Mouse (Mus musculus): ENCODE measurements at regions not wholly inside any gene's neighbourhood (a gene's known extent, or its start where the extent isn't known, plus 50 kb on each side); places are given as distances from the start of the nearest gene placed in this dataset.

- no peak for DNase-seq (ENCODE audit: low spot score in 2 of 2)
These were observed 183.1 kb upstream of the Adcy2 start for GRCm38 (mm10) chr13:69182478-69182877.

GRCm38 (mm10) chr13:69190661-69191060 lies 191.3 kb upstream of the Adcy2 start:
- no peak for DNase-seq (ENCODE audit: low spot score in 2 of 2)

DNA sequence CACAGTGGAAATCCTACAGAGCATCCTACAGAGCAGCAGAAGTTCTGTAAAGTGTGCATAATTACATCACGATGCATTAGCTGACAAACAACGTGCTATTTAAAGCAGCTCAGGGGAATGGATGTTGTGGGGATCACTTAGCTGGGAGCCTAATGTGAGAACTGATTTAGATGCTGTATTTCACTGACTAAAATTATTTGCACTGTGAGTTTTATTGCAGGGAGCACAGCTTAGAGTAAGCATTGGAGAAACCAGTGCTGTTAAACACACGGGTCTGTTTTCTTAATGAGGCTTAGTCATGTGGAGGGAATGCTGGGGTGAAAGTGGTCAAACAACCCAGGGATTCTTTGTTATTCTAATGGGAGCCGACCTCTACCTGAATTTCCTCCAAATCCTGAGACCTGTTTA lies 197.1 kb upstream of the Adcy2 start:
- no peak for DNase-seq (ENCODE audit: low spot score in 2 of 2)

DNA sequence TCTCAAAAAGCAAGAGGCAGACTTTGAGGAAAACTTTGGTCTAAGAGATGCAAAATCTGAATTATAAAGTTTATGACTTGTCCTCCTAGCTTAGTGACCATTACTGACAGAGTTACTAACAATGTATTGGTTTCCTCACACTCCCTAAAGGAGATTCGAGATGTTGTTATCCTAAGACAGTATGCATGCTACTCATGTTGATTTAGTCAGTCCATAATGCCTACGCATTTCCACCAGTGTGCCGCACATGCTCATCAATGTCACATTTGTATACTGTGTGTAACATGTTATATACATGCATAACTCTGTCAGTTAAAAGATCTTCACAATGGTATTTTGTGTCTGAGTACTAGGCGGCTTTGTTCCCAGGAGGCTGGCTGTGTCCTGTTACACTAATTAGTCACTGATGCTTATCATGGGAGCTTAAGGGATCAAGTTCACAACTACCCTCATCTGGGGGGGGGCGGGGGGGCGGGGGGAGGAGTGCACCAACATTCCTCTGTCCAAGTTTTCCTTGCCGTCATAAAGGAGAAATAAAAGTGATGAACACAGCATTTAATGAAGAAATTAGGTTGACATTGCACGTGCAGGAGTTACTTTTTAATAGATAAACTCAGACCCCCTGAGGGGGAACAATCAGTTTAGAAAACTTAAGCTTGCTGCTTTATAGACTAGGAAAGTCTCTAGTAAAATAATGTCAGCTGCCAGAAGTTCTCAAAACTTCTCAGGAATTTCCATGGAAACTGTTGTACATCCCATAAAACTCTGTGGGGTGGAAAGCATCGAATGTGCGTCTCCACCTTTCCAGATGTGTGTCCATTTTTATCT lies 208.6 kb upstream of the Adcy2 start:
- no peak for DNase-seq (ENCODE audit: low spot score in 2 of 2)

DNA sequence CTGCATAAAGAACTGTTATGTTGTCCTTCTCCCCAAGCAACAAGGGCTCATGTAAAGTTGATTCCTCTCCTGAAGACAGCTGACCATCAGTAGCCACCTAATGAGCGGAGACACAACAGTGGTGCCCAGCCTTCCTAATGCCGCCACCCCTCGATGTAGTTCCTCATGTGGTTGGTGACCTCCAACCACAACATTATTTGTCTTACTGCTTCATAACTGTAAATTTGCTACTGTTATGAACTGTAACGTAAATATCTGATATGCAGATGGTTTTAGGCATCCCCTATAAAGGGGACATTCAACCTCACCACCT lies 209.2 kb upstream of the Adcy2 start:
- DNase-seq (ENCODE audit: low spot score in 2 of 2): no peak

GRCm38 (mm10) chr13:69216579-69216978 lies 217.2 kb upstream of the Adcy2 start:
- DNase-seq (ENCODE audit: low spot score in 2 of 2): no peak

DNA sequence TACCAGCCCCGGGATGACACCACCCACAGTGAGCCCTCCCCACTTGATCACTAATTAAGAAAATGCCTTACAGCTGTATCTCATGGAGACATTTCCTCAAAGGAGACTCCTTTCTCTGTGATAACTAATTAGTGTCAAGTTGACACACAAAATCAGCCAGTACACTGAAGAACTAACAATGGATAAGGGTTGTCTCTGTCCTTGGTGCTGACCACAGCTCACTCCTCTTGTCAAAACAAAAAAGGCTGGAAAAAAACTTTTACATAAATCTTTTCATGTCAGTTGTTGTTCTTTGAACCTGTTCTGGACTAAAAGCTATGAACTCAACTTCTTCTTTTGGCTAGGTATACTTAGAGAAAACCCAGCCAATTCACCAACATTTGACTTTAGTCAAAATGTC lies 221.1 kb upstream of the Adcy2 start:
- no peak for DNase-seq (ENCODE audit: low spot score in 2 of 2)

- DNase-seq (ENCODE audit: low spot score in 2 of 2): no peak
These were observed 227.2 kb upstream of the Adcy2 start for GRCm38 (mm10) chr13:69226538-69226937.

GRCm38 (mm10) chr13:69230361-69230943 lies 231.1 kb upstream of the Adcy2 start:
- DNase-seq (ENCODE audit: low spot score in 2 of 2): no peak

GRCm38 (mm10) chr13:69236386-69236785 lies 237.0 kb upstream of the Adcy2 start:
- no peak for DNase-seq (ENCODE audit: low spot score in 2 of 2)

DNA sequence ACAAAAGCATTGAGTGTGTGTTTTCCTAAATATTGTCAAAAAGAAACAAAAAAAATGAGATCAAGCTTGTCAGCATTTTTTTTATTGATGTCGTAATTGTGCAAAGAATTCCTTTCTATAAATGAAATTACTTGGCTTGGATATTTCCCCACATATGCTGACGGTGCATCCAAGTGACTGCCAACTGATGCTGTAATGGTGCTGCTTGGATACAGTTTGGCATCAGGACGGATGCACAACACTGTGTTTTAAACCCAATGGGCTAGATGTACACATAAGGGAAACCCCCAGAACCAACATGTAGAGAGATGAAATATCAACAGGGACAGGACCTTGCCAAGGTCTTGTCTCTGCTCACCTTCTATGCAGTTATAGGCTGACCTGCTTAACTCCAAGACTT lies 238.6 kb upstream of the Adcy2 start:
- DNase-seq (ENCODE audit: low spot score in 2 of 2): no peak

- DNase-seq (ENCODE audit: low spot score in 2 of 2): no peak
These were observed 240.0 kb upstream of the Adcy2 start for GRCm38 (mm10) chr13:69239261-69239915.

GRCm38 (mm10) chr13:69242544-69243296 lies 243.4 kb upstream of the Adcy2 start:
- DNase-seq (ENCODE audit: low spot score in 2 of 2): no peak

- DNase-seq (ENCODE audit: low spot score in 2 of 2): no peak
These were observed 251.2 kb upstream of the Adcy2 start for GRCm38 (mm10) chr13:69250334-69251129.

DNA sequence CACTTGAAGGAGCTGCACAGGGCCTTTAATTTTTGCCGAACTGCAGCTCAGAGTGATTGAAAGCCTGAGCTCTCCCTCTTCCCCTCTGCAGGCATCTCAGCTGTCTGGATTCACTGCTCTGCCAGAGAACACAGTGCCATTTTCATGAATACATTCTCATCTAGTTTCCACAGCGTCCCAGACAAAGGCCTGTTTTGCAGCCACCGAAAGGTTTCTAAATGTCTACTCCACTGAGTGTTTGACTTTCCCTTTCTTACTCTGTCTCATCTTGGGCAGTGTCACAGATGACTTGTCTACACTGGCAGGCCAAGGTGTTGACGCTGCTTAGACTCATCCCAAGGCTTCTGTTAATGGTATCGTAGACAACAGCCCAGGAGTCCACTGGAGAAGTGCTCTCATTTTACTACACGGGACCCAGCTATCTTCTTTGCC lies 251.8 kb upstream of the Adcy2 start:
- no peak for DNase-seq (ENCODE audit: low spot score in 2 of 2)

GRCm38 (mm10) chr13:69252335-69252734 lies 253.0 kb upstream of the Adcy2 start:
- peak; percentile 26 to 75 for DNase-seq (ENCODE audit: low spot score in 2 of 2)

DNA sequence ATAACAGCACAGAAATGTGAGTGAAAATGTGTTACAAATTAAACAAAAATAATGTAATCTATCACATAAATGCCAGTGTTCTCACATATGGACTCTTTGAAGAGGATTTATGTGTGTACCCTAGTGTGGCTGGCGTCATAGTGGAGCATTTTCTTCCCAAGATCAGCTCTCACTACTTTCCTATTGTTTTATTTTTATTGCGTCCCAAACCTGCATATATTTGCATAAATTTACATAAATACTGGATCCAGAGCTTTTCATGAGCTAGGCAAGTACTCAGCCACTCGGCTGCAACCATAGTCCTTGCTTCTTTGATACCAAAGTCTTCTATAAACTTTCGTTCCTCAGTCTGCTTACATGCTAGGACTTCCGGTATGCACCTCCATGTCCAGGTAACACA lies 261.1 kb upstream of the Adcy2 start:
- DNase-seq (ENCODE audit: low spot score in 2 of 2): no peak

- DNase-seq (ENCODE audit: low spot score in 2 of 2): no peak
These were observed 261.6 kb upstream of the Adcy2 start for GRCm38 (mm10) chr13:69260972-69261371.

DNA sequence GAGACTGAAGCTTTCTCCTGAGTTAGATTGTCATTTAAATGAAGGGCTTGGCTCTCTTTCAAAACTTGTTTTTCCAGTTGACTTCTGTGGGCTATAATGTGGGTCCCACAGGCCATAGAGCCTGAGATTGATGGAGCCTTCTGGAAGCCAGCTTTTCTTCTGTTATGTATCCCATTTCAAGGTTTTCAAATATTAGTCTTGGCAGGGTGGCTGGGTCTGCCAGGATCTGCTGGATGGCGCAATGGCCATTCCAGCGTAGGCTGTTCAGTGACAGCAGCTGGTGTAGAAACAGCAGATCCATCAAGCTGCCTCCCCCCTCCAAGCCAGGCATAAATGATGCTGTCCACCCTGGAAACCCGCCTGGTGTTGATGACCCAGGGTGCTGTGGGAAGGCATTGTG lies 264.4 kb upstream of the Adcy2 start:
- no peak for DNase-seq (ENCODE audit: low spot score in 2 of 2)

GRCm38 (mm10) chr13:69266071-69266470 lies 266.7 kb upstream of the Adcy2 start:
- no peak for DNase-seq (ENCODE audit: low spot score in 2 of 2)

DNA sequence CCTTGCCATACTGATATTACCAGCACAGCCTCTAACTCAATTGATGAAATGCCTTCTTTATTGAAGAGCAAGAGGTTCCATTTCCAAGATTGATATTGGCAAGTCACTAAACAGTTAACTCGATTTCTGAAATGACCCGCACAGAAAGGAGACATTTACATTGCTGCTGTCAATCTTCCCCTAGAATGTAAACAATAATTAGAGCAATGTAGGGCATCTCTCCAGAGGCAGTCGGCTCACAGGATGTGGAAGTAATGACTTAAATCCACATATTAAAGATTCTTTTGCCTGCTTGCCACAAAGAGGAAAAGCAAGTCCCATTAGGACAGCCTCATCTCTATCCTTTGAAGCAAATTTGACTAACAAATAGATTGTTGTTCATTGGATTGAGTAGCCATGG lies 261.0 kb upstream of the Nsun2 start:
- no peak for DNase-seq (ENCODE audit: low spot score in 2 of 2)

GRCm38 (mm10) chr13:69279647-69280046 lies 253.9 kb upstream of the Nsun2 start:
- no peak for DNase-seq (ENCODE audit: low spot score in 2 of 2)

Data from cerebellum, postnatal 4 days (tissue).